Mouse (Mus musculus) midbrain, embryonic 12.5 days (tissue): ENCODE measurements around the gene Kremen1. TPM values are rescaled to one million over a fixed set of nuclear protein-coding genes. Genes with fewer than 3 reads are reported as not detected.

Experiments used
- ATAC-seq: fragments of 200-750 bp; cut with Nextera tagmentation; 2 replicates; pipeline ENCODE4 v1.8.0; 2017; ENCODE audit warnings: low read depth, moderate TSS enrichment, moderate library complexity; ENCODE audit not compliant: low FRiP score
- H3K27ac ChIP-seq: fragments of 300-500 bp; sonication (generic); replicated peaks from 2 replicates; pipeline ENCODE4 v1.5.1; 2016; ENCODE audit warnings: mild to moderate bottlenecking
- H3K27me3 ChIP-seq: fragments of 300-500 bp; sonication (generic); 2 replicates; pipeline ENCODE4 v1.6.1; 2016; ENCODE audit warnings: mild to moderate bottlenecking
- H3K36me3 ChIP-seq: fragments of 300-500 bp; sonication (generic); 2 replicates; pipeline ENCODE4 v1.6.1; 2016
- H3K4me1 ChIP-seq: fragments of 300-500 bp; sonication (generic); 2 replicates; pipeline ENCODE4 v1.6.1; 2016
- H3K4me2 ChIP-seq: fragments of 300-500 bp; sonication (generic); replicated peaks from 2 replicates; pipeline ENCODE4 v1.6.1; 2016; ENCODE audit warnings: mild to moderate bottlenecking, moderate library complexity
- H3K4me3 ChIP-seq: fragments of 300-500 bp; sonication (generic); 2 replicates; pipeline ENCODE4 v1.5.1; 2016; ENCODE audit warnings: mild to moderate bottlenecking
- H3K9ac ChIP-seq: fragments of 300-500 bp; sonication (generic); replicated peaks from 2 replicates; pipeline ENCODE4 v1.6.1; 2016; ENCODE audit warnings: mild to moderate bottlenecking, moderate library complexity
- H3K9me3 ChIP-seq: fragments of 300-500 bp; sonication (generic); 2 replicates; pipeline ENCODE4 v1.6.1; 2016; ENCODE audit warnings: mild to moderate bottlenecking
- WGBS: fragments of 180-500 bp; shearing (Covaris S2); methylation state at CpG from one replicate; pipeline ENCODE4 v1.1.7; 2016; 5-methylcytosine and 5-hydroxymethylcytosine counted together
- polyA plus RNA-seq: library from polyadenylated mRNA; unstranded; fragments of >200 nt; fragmentation: Nextera tagmentation; extraction: Ambion mirVana; gene quantifications from 2 replicates; pipeline ENCODE4 v1.2.1, GENCODE M21; 2016

Kremen1 gene
- polyA plus RNA-seq, 1 experiment from 2014 or later, result 12.2 TPM

DNA sequence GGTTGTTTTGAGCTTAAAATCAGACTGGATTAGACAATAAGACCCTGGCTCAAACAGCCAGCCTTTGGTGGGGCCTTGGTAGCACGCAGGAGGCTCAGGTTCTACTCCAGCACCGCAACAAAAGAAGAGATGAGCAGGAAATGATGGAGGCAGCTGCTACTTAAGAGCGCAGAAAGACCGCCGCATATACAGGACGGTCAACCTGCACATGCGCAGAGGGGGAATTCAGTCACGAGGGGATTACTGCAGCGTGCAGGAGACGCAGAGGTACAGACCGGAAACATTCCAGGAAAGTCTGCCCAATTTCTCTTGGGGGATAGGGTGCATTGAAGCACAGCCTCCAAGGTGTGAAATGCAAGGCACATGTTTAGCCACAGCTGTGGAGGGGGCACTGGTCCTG, 103.3 kb downstream of the Kremen1 start:
- ATAC-seq, result no peak
- no peak overlapping the region for H3K4me3 ChIP-seq
- H3K9ac ChIP-seq, result no peak overlapping the region
- H3K36me3 ChIP-seq, result no peaks in the 10 kb centered on the region
- peaks cover 19% of the 10 kb centered on the region for H3K27me3 ChIP-seq
- WGBS, result 89% methylated on average over 11 of the region's 11 CpGs
- no peak overlapping the region for H3K4me2 ChIP-seq
- no peak overlapping the region for H3K27ac ChIP-seq
- no peaks in the 10 kb centered on the region for H3K4me1 ChIP-seq
- H3K9me3 ChIP-seq, result no peaks in the 10 kb centered on the region

GRCm38 (mm10) chr11:5154961-5155805, 106.2 kb downstream of the Kremen1 start:
- no peak overlapping the region for H3K9ac ChIP-seq
- peaks cover 19% of the 10 kb centered on the region for H3K4me1 ChIP-seq
- ATAC-seq, result no peak
- no peaks in the 10 kb centered on the region for H3K36me3 ChIP-seq
- no peaks in the 10 kb centered on the region for H3K9me3 ChIP-seq
- no peak overlapping the region for H3K4me3 ChIP-seq
- H3K27ac ChIP-seq, result no peak overlapping the region
- H3K27me3 ChIP-seq, result peaks cover 45% of the 10 kb centered on the region
- 48% methylated on average over 10 of the region's 10 CpGs for WGBS
- no peak overlapping the region for H3K4me2 ChIP-seq

- H3K4me3 ChIP-seq, result peak within 1 kb of the TSS; percentile 60
- no peaks in the 10 kb centered on the region for H3K9me3 ChIP-seq
- peak within 1 kb of the TSS; percentile 67 for H3K9ac ChIP-seq
- peaks cover 59% of the 10 kb centered on the region for H3K27me3 ChIP-seq
- peak; percentile 65 for ATAC-seq
- peaks cover 44% of the 10 kb centered on the region for H3K4me1 ChIP-seq
- WGBS, result under 1% methylated on average over 50 of the region's 53 CpGs
- no peak within 1 kb of the TSS for H3K27ac ChIP-seq
- no peaks in the 10 kb centered on the region for H3K36me3 ChIP-seq
- peak within 1 kb of the TSS; percentile 90 for H3K4me2 ChIP-seq
Observed at GRCm38 (mm10) chr11:5151680-5152337, 109.5 kb downstream of the Kremen1 start, which contains the start of gene Emid1. Gene Emid1 (minus strand): TSS chr11:5152257.

DNA sequence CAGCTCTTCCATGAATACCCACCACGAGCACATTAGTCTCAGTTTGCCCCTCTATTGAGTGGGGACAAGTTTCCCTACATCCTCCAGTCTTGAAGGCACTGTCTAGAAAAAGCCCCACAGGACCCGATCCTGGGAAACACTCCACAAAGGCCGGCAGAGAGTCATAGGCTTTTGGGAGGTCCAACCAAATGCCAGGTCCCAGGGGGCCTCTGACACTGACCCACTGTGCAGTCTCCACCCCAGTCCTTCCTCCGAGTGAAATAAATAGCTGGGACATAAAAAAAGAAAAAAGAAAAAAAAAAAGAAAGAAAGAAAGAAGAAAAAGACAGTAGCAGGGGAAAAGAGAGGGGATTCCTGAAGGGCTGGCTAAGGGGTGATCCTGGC, 110.1 kb downstream of the Kremen1 start:
- Histone ChIP-seq H3K9me3 (no peaks in the 10 kb centered on the region), H3K27ac (no peak overlapping the region), H3K4me2 (peak overlapping the region; percentile 90), H3K9ac (no peak overlapping the region), H3K36me3 (no peaks in the 10 kb centered on the region), H3K27me3 (peaks cover 59% of the 10 kb centered on the region), H3K4me3 (peak overlapping the region; percentile 60), H3K4me1 (peaks cover 44% of the 10 kb centered on the region)
- ATAC-seq, result no peak
- 10% methylated on average over 4 of the region's 4 CpGs for WGBS

GRCm38 (mm10) chr11:5150416-5151246, 110.7 kb downstream of the Kremen1 start:
- 47% methylated on average over 9 of the region's 9 CpGs for whole genome bisulfite sequencing
- ATAC-seq, result no peak
- no peak overlapping the region for H3K27ac ChIP-seq

GRCm38 (mm10) chr11:5149955-5150354, 111.4 kb downstream of the Kremen1 start:
- H3K27ac ChIP-seq, result no peak overlapping the region
- H3K27me3 ChIP-seq, result peaks cover 56% of the 10 kb centered on the region
- H3K9ac ChIP-seq, result no peak overlapping the region
- H3K4me3 ChIP-seq, result no peak overlapping the region
- no peaks in the 10 kb centered on the region for H3K9me3 ChIP-seq
- no peaks in the 10 kb centered on the region for H3K36me3 ChIP-seq
- 73% methylated on average over 9 of the region's 9 CpGs for WGBS
- peaks cover 44% of the 10 kb centered on the region for H3K4me1 ChIP-seq
- no peak for ATAC-seq
- H3K4me2 ChIP-seq, result no peak overlapping the region

More at GRCm38 (mm10) chr11:5150416-5151246, 110.7 kb downstream of the Kremen1 start:
- Histone ChIP-seq H3K36me3 (no peaks in the 10 kb centered on the region), H3K4me2 (0 out of 2 replicates have a peak overlapping the region, but pooled peaks have one; percentile 3), H3K4me1 (peaks cover 44% of the 10 kb centered on the region), H3K27me3 (peaks cover 59% of the 10 kb centered on the region), H3K9me3 (no peaks in the 10 kb centered on the region), H3K9ac (no peak overlapping the region), H3K4me3 (no peak overlapping the region)

- Histone ChIP-seq H3K4me2 (no peak overlapping the region), H3K9ac (no peak overlapping the region), H3K27ac (no peak overlapping the region), H3K4me1 (peaks cover 44% of the 10 kb centered on the region), H3K27me3 (peaks cover 50% of the 10 kb centered on the region), H3K9me3 (no peaks in the 10 kb centered on the region), H3K4me3 (no peak overlapping the region), H3K36me3 (no peaks in the 10 kb centered on the region)
- WGBS, result 34% methylated on average over 7 of the region's 7 CpGs
- no peak for ATAC-seq
Observed at GRCm38 (mm10) chr11:5149249-5149648, 112.1 kb downstream of the Kremen1 start.

- H3K27me3 ChIP-seq, result peaks cover 20% of the 10 kb centered on the region
- H3K4me1 ChIP-seq, result peaks cover 29% of the 10 kb centered on the region
- no peaks in the 10 kb centered on the region for H3K36me3 ChIP-seq
- no peak for ATAC-seq
- no peaks in the 10 kb centered on the region for H3K9me3 ChIP-seq
- no peak overlapping the region for H3K4me2 ChIP-seq
- 70% methylated on average over 3 of the region's 3 CpGs for WGBS
- H3K27ac ChIP-seq, result no peak overlapping the region
- H3K4me3 ChIP-seq, result no peak overlapping the region
- no peak overlapping the region for H3K9ac ChIP-seq
Observed at GRCm38 (mm10) chr11:5145600-5145999, 115.8 kb downstream of the Kremen1 start.

GRCm38 (mm10) chr11:5141965-5142364, 119.4 kb downstream of the Kremen1 start:
- Histone ChIP-seq H3K4me3 (no peak overlapping the region), H3K27ac (no peak overlapping the region), H3K9me3 (no peaks in the 10 kb centered on the region), H3K27me3 (no peaks in the 10 kb centered on the region), H3K4me1 (peaks cover 4% of the 10 kb centered on the region; the same call in 1 of the 2 replicates), H3K36me3 (no peaks in the 10 kb centered on the region), H3K4me2 (no peak overlapping the region), H3K9ac (no peak overlapping the region)
- WGBS, result 94% methylated on average over 2 of the region's 2 CpGs
- ATAC-seq, result no peak
